Mouse (Mus musculus) embryo, embryonic 10.5 days (tissue): ENCODE measurements around the gene Cldnd2.

Source experiments
- DNase-seq: peaks from one replicate; pipeline ENCODE4 v3.0.0-alpha.2; 2015; ENCODE audit warnings: low spot score

Cldnd2 gene

DNA sequence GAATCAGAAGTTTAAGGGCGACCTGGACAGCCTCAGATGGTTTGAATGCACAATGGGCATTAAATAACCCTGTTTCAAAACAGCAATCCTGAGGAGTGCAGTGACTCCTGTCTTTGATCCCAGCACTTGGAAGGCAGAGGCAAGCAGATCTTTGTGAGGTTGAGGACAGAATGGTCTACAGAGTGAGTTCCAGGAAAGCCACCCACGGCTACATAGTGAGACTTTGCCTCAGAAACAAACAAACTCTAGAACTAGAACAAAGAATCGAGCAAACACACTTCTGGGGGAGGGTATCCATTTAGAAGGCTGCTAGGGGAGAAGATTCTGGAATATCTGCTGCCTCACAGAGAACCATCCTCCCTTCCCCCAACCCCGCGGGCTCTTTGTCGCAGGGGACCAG, at the start of gene Cldnd2:
TSS of gene Cldnd2 (plus strand) at position 301 of the 400 bp plus-strand sequence.
- no peak for DNase-seq

DNA sequence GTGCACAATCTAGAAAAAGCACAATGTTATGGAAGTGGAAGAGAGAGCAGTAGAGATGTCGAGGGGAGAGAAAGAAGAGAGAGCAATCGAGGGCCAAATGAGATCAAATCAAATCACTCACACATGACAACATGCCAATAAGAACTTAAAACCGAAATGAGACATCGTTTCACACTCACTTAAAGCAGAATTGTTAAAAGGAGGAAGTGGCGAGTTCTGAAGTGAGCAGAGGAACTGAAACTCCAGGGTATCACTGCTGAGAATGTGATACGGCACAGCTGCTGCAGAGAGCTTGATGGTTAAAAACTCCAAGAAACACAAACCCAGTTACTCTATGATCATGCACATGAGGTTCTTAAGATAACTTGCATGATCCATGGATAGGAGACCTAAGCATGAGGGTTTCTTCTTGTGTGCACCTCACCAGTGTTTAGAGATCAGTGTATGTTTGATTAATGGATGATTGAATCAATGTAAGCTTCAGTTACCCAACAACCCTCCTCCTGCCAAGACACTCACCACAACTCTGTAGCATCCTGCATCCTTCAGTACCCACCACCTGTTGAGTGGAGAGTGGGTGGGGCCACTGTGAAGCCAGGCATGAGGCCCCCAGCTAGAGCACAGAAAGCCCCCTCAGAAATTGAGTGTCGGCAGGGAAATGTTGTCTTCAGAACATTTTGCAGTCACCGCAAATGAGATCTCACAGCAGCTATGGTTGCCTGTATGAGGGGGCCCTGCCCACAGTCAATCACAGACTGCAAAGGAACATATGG, 48.0 kb upstream of the Cldnd2 start:
- DNase-seq: no peak

DNA sequence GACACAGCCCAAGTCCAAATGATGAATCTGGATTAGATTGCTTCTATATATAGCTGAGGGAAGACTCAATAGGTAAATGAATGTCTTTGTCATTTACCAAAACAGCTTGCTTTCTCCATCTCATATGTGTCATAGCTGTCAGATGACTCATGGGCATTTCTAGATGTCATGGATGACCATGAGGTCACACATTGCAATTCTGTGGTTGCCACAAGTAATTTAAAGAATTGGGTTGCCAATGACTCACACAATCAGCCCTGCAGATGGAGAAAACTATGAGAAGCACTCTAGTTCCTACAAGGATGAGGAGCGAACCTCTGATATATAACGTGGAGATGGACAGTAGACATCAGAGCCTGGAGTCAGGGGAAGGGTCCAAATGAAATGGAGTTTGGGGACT, 41.1 kb upstream of the Cldnd2 start:
- DNase-seq: no peak

DNA sequence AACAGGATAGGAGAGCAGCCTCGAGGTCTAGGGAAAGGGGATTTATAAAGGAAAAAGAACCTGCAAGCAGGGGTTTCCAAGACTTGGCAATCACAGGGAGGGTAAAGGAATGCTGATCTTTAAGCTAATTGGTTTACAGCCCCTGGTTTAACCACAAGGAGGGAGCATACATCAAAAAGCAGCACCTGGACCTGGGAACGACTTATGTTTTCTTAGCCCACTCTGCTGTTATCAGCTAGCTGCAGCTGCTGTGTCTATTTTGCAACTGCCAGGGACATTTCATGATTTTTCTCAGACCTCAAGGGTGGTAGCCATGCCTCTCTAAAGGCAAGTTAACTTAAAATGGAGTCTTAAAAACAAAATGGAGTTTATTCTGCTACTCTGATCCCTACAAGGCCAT, 37.9 kb upstream of the Cldnd2 start:
- DNase-seq: no peak

DNA sequence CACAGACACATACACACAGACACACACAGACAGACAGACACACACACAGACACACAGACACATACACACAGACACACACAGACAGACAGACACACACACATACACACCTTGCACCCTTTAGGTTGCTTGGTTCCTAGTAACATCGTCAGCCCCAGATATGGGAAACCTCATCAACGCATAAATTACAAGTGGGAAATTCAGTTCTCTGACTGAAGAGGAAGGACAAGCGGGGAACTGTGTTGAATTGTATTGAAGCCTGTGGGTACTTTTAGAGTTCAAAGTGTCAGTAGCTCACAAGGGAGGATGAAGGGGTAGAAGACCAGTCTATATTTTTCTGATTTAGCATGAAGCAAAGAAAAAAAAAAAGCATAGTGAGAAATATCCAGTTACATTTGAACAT, 33.0 kb upstream of the Cldnd2 start:
- DNase-seq: no peak

DNA sequence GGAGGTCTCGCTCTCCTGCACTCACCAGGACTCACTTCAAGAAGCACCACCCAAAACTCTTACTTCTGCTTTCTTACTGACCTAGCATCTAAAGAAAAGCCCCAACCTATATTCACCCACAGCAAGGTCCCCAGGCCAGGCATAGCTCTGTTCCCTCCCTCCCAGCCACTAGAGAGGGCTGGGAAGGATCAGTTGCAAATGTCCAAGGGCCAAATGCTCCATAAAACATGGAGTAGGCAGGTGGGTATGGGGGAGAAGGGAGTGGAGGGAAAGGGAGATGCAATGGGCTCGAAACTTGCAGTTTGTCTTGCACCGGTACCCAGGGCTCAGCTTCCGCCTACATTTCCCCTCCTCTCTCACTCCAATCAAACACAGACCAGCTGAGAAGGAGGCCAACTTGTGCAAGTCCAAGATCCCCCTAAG, 32.4 kb upstream of the Cldnd2 start, which contains the start of gene Siglecg:
TSS of gene Siglecg (plus strand) at position 74 of the 423 bp plus-strand sequence.
- DNase-seq: no peak

DNA sequence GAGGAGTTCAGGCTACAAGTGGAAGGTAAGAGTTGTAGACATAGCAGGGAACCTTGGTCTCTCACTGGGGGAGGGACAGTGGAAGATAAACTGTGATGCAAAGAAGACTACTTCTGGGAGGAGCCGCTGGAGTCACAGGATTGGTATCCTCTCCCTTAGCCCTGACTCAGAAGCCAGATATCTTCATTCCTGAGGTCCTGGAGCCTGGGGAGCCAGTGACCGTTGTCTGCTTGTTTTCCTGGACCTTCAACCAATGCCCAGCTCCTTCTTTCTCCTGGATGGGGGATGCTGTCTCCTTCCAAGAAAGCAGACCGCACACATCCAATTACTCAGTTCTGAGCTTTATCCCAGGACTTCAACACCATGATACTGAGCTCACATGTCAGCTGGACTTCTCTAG, 31.5 kb upstream of the Cldnd2 start:
- no peak for DNase-seq

DNA sequence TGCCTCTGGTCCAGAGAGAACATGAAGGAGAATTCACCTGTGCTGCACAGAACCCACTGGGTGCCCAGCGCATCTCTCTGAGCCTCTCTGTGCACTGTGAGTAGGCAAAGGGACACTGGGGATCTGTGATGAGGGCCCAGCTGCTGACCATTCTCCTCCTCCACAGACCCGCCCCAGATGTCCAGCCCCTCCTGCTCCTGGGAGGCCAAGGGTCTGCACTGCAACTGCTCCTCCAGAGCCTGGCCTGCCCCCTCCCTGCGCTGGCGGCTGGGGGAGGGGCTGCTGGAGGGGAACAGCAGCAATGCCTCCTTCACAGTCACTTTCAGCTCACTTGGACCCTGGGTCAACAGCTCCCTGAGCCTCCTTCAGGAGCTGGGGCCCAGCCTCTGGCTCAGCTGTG, 28.9 kb upstream of the Cldnd2 start:
- peak; percentile 26 for DNase-seq

DNA sequence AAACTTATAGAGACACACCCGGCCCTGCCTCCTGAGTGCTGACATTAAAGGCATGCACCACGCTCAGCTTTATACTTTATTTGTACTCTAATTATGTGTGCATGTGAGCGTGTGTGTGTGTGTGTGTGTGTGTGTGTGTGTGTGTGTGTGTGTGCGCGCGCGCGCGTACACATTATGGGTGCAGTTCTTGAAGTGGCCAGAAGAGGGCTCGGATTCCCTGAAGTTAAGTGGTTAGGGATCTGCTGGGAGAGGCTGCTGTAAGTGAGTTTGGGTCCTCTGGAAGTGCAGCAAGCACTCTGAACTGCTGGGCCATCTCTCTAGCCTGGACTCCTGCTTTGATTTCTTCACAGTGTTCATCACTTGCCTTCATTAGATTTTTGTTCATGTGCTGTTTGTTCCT, 23.3 kb upstream of the Cldnd2 start:
- no peak for DNase-seq

DNA sequence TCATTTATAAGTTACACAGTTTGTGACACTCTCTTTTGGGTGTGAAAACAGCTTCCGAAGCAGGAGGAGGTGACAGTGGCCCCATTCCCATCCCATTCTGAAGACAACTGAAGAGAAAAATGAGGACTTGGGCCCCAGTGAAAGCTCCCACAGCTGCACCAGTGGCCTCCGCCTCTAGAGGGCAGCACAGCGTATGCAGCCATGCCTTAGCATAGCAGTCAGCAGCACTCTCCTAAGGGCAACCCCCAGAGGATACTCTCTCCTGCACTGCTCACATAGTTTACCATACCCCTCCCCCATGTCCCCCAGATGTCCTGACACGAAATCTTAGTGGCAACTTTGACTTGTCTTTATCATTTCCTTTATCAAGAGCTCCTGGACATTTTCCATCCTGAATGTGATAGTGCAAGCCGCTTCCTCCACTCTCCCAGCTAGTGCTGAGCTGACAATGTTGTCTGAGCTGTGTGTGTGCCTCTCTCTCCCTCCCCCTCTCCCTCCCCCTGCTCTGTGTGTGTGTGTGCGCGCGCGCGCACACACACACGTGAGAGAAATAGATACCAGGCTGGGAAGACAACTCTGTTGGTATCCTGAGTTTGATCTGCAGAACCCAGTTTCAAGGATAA, 17.5 kb upstream of the Cldnd2 start:
- peak; percentile 88 for DNase-seq

DNA sequence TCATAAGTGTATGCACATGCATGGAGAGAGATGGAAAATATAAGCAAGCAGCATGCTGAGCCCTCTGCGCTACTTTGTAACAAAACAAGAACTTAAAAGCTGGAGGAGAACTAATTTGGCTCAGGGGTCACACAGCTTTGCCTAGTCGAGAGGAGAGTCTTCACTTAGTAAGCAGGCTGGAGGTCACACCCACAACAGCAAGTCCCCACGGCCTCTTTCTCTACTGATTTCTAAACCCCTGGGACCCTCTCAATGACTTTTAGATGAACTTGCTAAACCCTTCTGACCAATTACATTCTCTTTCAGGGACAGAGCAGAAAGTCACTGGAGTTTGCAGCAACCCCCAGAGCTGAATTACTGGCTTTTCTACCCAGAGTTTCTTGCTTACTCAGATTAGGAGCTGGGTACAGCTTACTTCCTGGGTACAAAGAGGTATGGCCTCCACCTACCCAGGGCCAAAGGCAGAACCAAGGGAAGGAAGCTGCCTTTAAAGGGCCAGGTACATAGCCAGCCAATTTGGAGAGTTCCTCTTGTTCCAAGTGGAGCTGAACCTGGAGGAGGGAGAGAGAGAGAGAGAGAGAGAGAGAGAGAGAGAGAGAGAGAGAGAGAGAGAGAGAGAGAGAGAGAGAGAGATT, 16.5 kb upstream of the Cldnd2 start:
- no peak for DNase-seq

DNA sequence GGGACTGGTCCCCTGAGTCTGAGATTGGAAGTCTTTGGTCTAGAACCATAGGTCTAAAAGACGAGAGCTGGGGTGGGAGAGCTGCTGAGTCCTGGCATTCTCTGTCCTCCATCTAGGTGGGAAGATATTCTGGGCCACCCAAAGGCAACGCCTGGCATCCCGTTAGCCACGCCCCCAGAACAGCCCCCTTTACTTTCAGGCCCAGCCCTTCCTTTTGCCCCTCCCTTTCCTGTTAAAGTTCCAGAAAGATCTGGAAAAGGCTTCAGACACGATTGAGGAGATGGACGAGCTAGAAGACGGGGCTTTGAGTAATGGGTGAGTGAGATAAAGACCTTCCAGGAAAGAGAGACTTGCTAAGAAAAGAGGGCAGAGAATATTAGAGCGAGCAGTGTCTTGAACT, 13.2 kb upstream of the Cldnd2 start, which contains the start of gene Lim2:
TSS of gene Lim2 (plus strand) at position 265 of the 400 bp plus-strand sequence.
- no peak for DNase-seq

DNA sequence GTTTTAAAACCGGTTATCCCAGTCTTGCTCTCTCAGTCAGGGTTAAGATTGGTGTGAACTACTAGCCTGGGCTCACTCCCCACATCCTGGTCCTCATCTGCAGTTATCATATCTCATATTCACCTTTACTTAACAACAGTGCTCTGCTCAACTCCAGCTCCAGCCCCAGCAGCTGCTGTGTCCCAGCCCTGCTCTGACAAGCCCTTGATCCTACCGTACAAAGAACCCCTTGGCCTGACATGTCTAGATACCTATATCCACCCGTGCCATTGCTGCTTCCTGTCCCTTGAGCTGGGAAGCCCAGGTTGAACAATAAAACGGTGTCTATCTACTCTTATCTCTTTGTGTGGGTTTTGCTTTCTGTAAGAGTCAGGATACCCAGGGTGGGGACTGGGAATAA, 11.1 kb upstream of the Cldnd2 start:
- DNase-seq: no peak

DNA sequence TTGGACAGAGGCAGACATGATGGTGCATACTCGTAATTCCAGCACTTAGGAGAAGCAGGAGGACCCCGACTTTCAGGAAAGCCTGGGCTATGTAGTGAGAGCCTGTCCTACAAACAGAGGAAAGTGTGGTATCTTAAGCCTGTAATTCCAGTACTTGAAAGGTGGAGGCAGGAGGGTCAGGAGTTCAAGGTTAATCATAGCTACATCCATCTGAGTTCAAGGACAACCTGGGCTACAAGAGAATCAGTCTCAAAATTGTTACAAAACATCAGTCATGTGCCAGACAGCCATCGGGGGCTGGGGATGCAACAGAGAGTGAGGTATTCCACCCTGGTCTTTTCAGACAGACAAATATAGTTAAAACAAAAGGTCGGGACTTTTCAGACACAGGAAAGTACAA, 7.7 kb upstream of the Cldnd2 start:
- DNase-seq: no peak

DNA sequence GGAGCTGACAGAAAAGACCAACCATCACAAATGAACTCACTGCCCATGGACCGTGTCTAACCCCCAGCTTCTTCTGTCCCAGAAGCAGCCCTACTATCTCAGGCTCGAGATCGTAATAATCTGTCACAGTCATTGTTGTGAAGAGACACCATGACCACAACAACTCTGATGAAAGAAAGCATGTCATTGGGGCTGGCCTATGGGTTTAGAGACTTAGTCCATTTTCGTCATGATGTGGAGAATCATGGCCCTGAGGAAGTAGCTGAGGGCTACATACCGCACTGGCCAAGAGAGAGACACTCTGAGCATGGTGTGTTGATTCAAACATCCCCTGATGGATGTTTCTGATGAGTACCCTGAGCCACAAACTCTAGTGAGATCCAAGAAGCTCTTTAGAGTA, 5.9 kb upstream of the Cldnd2 start:
- DNase-seq: no peak

DNA sequence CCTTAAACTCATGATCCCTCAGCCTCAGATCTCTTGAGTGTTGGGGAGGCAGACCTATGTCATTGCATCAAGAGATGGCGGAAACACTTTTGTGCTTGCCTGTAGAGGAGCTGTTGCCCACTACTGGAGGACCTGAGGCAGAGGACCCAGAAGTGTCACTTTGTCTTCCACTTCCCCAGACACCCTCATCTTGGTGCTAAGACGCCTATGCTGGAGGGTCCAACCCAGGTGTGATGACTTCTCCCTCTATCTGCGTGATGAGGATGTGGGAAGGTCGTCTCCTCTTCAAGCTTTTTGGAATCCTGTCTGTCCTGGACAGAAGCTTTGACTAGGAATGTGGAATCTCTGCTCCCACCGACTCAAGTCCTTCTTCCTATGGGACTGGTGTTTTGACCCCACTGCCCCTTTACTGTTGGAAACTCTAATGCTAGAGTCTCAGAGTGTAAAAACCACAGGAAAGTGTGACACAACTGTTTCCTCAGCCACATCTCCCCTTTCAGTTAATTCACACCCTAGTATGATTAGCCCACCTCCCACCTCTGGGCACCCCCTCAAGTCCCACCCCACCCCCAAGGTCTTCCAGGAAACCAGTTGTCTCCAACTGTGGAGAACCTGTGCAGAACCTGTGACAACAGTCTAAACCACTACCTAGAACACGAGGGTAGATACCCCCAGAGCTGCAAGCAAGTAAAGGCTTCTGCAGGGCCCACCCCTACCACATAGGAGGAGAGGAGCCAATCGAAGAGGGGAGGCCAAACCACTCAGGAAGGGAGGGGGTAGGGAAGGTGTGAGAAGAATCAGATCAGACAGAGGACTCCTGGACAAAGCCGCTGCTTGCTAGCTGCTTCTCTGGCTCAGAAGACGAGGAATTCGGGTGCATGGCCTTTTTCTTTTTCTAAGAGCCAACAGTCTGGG, 4.0 kb upstream of the Cldnd2 start, which contains the start of gene Nkg7:
TSS of gene Nkg7 (plus strand) at position 733 of the 915 bp plus-strand sequence.
- DNase-seq: no peak

DNA sequence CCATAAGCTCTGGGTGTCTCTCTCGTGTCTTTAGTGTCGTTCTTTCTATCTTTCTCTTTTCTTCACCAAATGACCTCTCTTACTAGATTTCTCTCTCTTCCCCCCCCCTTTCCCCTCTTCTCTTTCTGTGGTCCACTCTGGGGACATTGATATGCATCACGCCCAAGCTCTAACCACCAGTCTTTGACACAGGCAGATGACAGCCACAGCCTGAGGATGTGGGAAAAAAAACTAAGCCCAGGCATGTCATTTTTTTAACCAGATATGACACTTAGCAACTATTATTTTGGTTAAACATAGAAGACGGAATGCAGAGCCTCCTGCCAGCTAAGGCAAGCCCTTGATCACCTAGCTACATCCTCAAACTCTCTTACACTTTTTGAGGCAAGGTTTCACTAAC, 2.0 kb upstream of the Cldnd2 start:
- DNase-seq: no peak

DNA sequence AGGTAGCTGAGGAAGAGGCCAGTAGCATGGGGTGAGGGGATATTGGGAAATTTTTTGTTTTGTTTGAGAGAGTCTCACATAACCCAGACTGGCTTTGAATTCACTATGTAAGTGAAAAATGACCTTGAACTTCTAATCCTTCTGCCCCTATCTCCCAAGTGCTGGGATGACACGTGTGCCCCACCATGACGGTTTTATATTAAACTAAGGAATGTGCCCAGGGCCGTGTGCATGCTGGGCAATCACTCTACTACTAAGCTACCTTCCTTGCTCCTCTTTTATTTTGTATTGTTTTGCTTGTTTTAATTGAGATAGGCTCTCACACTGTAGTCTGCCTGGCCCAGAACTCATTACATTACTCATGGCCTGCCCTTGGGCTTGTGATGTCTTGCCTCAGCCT, 489 bp downstream of the Cldnd2 start:
- DNase-seq: no peak

DNA sequence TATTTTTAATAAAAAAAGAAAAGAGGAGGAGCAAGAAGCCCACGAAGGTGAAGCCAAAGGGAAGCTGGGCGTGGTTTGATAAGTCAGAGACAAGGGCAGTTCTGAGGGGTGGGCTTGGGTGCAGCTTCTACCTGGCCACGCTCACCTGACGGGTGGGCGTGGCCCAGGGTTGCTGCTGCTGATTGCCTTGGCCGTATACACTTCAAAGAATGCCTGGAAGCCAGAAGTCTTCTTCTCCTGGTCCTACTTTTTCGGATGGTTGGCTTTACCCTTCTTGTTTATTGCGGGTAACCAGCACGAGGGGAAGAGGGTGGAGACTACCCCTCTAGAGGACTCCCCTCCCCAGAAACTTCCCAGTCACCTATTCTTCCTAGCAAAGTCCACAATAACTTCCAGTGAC, 2.1 kb downstream of the Cldnd2 start:
- DNase-seq: no peak

DNA sequence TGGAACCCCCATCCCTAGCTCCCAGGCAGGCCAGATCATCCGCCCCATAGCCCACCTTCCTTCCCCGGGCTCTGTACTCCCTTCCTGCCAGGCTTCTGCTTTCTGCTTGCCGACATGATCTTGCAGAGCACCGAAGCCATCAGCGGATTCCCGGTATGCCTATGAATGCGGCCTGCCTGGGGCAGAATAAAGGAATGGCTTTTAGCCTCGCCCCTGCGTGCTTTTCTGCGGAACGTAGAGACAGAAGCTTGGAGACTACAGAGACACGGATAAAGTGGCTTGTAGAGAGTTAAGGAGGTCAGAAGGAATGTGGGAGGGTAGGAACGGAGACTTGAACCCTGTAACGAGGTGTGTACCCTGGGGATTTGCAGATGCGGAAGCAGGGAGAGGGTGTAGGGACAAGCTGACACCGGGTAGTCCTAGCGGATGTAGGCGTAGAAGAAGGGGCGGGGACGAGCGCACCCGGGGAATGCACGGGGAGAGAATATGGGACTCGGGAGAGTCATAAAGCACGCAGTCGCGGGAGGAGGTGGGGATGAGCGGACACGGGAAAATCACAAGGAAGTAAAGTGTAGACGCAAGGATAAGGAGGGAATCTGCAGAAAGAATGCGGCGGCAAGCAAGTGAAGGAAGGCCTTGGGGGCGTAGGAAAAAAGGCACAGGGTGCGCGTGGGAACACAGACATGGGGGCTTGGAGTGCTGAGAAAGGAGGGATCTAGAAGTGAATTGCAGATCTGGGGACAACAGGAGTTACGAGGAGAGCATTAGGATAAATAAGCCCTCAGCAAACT, 2.7 kb downstream of the Cldnd2 start:
- DNase-seq: peak; percentile 78

DNA sequence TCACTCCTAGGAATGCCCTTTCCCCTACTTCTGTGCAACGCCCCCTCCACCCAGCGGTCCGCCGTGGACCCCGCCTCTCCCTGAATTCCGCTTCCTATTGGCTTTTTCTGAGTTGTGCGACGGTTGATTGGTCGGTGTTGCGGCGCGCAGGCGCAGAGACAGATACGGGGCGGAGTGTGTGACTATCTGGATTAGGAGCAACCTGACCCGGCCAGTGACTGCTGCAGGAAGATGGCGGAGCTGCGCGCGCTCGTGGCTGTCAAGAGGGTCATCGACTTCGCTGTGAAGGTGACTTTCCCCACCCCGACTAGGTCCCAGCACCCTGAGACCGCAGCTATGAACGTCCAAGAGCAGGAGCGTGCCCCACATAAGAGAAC, 3.3 kb downstream of the Cldnd2 start, which contains the start of the genes Etfb and Gm45233:
TSS of gene Etfb (plus strand) at position 167 of the 377 bp plus-strand sequence.
TSS of gene Gm45233 (plus strand) at position 212 of the 377 bp plus-strand sequence.
- DNase-seq: peak; percentile 96
